Mouse (Mus musculus) midbrain, embryonic 11.5 days (tissue): ENCODE data around the gene Gsta1. TPM values are rescaled to one million over a fixed set of nuclear protein-coding genes. Genes with fewer than 3 reads are reported as not detected.
A peak's percentile ranks its signal among the peaks of the same experiment; 100 is the strongest.
"Not testable (repeated sequence)": the region's sequence is repeated elsewhere in the genome, so short reads cannot be mapped to it uniquely, and the experiment has no call there.

ENCODE experiments used
- ATAC-seq: fragments of 200-750 bp; cut with Nextera tagmentation; 2 replicates; pipeline ENCODE4 v1.8.0; 2017; ENCODE audit warnings: moderate TSS enrichment, moderate library complexity; ENCODE audit not compliant: low FRiP score
- DNase-seq: peaks from one replicate; pipeline ENCODE4 v3.0.0; 2015; ENCODE audit warnings: low spot score; ENCODE audit errors: missing footprints
- H3K27ac ChIP-seq: fragments of 300-500 bp; sonication (generic); 2 replicates; pipeline ENCODE4 v1.5.1; 2014; ENCODE audit warnings: low read depth, low read length
- H3K27me3 ChIP-seq: fragments of 300-500 bp; sonication (generic); 2 replicates; pipeline ENCODE4 v1.6.1; 2014; ENCODE audit warnings: mild to moderate bottlenecking, low read length, moderate library complexity, mixed read lengths; ENCODE audit not compliant: control insufficient read depth, insufficient read depth
- H3K36me3 ChIP-seq: fragments of 300-500 bp; sonication (generic); 2 replicates; pipeline ENCODE4 v1.6.1; 2014; ENCODE audit warnings: mild to moderate bottlenecking, low read length, moderate library complexity, mixed read lengths; ENCODE audit not compliant: control insufficient read depth, insufficient read depth
- H3K4me1 ChIP-seq: fragments of 300-500 bp; sonication (generic); 2 replicates; pipeline ENCODE4 v1.6.1; 2014; ENCODE audit warnings: low read length; ENCODE audit not compliant: control insufficient read depth, insufficient read depth
- H3K4me2 ChIP-seq: fragments of 300-500 bp; sonication (generic); 2 replicates; pipeline ENCODE4 v1.6.1; 2014; ENCODE audit warnings: mild to moderate bottlenecking, moderate library complexity
- H3K4me3 ChIP-seq: fragments of 300-500 bp; sonication (generic); 2 replicates; pipeline ENCODE4 v1.5.1; 2014; ENCODE audit warnings: low read depth, low read length
- H3K9ac ChIP-seq: fragments of 300-500 bp; sonication (generic); 2 replicates; pipeline ENCODE4 v1.6.1; 2014; ENCODE audit warnings: low read length
- H3K9me3 ChIP-seq: fragments of 300-500 bp; sonication (generic); 2 replicates; pipeline ENCODE4 v1.6.1; 2016; ENCODE audit warnings: low read length; ENCODE audit not compliant: control insufficient read depth
- WGBS: fragments of 180-500 bp; shearing (Covaris S2); extraction: QIAGEN DNeasy Blood & Tissue Kit; methylation state at CpG from one replicate; pipeline ENCODE4 v1.1.7; 2014; 5-methylcytosine and 5-hydroxymethylcytosine counted together
- polyA plus RNA-seq: library from polyadenylated mRNA; unstranded; fragments of >200 nt; fragmentation: Nextera tagmentation; extraction: Ambion mirVana; gene quantifications from 2 replicates; pipeline ENCODE4 v1.2.1, GENCODE M21; 2014

Gene Gsta1
- polyA plus RNA-seq: not detected in 2 replicates

DNA sequence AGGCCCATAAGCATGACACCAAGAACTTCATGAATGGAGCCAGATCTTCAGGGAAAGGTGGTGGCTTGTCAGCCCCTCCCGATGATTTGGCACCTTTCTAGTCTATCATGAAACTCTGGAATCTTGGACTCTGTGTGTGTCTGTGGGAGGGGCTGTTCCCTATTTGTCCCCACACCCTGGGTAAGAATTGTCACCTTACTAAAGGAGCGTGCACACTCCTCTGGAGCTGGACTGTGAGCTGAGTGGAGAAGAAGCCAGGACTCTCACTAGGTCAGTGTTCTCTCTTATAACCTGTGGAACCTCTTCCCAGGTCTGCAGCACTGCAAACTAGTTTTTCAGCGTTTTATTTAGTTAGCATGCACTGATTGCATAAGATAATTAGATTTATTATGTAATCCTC is at the start of gene Gsta1:
Gene Gsta1, plus strand, starts transcription at position 196 of the 400 bp plus-strand sequence.
- not testable (repeated sequence) for H3K36me3 ChIP-seq, H3K27me3 ChIP-seq, H3K27ac ChIP-seq, DNase-seq, ATAC-seq, H3K4me1 ChIP-seq, H3K4me3 ChIP-seq, H3K9ac ChIP-seq, H3K4me2 ChIP-seq, H3K9me3 ChIP-seq
- 81% methylated on average over 1 of the region's 3 CpGs for WGBS

DNA sequence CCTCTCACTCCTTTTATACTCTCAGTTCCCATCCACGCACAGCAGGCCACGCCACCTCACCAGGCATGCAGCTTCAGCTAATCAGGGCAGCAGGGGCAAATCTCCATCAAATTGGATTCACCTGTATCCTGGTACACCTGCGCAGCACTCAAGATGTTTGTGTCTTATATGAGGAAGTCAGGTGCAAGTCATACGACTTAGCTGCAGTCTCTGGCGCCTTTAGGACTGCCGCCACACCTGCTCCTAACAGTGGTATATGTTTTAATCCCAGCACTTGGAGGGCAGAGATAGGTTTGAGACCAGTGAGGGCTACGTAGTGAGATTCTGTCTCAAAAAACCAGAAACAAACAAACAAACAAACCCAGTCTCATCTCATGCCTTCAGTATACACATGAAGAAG is 48.0 kb upstream of the Gsta1 start, which contains the start of gene Gsta4:
Gene Gsta4, plus strand, starts transcription at position 301 of the 400 bp plus-strand sequence.
- not testable (repeated sequence) for H3K4me3 ChIP-seq, H3K4me2 ChIP-seq, H3K9me3 ChIP-seq, H3K9ac ChIP-seq, H3K27me3 ChIP-seq, DNase-seq, H3K4me1 ChIP-seq, H3K36me3 ChIP-seq, H3K27ac ChIP-seq, ATAC-seq
- 92% methylated on average over 4 of the region's 7 CpGs for WGBS

DNA sequence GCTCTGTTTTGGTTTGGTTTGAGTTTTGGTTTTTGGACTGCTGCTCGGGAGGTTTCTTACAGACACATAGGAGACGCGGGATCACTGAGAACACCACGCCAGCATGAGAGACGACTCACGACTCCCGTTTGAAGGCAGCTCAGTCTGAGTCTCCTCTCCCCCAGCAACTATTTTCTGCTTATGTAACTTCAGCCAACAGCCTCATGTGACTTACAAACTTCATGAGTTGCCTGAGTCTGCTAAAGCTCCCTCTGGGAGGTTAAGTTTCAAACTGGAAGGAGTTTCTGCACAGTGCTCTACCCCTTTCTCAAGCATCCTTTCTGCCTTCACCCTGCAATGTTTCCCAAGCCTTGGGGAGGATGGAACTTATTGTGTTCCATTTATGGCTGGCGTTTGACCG is 44.8 kb upstream of the Gsta1 start:
- H3K36me3 ChIP-seq: no peaks in the 10 kb centered on the region
- H3K27ac ChIP-seq: no peak overlapping the region
- DNase-seq (no peak), ATAC-seq (no peak)
- H3K4me1 ChIP-seq: peaks cover 4% of the 10 kb centered on the region
- H3K9me3 ChIP-seq: no peaks in the 10 kb centered on the region
- H3K4me3 ChIP-seq: no peak overlapping the region
- H3K27me3 ChIP-seq: peaks cover 3% of the 10 kb centered on the region; the same call in 1 of the 2 replicates
- H3K9ac ChIP-seq: no peak overlapping the region
- no peak overlapping the region for H3K4me2 ChIP-seq
- WGBS: 86% methylated on average over 9 of the region's 9 CpGs

DNA sequence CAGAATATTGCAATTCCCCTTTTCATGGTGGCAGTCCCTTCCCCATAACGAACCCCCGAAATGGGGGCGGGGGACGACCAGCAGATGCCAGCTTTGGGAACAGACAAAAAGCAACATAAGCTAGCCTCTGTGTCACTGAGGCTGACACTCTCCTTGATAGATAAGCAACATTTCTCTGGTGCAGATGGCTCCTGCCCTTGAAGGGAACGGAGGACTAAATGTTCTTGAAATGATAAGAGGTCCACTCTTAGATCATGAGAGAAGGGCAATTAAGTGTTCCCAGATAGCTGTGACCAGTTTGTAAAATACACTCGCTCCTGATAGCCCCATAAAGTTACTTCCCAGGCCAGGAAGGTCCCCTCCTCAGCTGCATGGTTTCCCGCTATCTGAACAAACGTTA is 41.5 kb upstream of the Gsta1 start:
- Histone ChIP-seq H3K27ac (no peak overlapping the region), H3K4me2 (no peak overlapping the region), H3K4me1 (peaks cover 10% of the 10 kb centered on the region)

DNA sequence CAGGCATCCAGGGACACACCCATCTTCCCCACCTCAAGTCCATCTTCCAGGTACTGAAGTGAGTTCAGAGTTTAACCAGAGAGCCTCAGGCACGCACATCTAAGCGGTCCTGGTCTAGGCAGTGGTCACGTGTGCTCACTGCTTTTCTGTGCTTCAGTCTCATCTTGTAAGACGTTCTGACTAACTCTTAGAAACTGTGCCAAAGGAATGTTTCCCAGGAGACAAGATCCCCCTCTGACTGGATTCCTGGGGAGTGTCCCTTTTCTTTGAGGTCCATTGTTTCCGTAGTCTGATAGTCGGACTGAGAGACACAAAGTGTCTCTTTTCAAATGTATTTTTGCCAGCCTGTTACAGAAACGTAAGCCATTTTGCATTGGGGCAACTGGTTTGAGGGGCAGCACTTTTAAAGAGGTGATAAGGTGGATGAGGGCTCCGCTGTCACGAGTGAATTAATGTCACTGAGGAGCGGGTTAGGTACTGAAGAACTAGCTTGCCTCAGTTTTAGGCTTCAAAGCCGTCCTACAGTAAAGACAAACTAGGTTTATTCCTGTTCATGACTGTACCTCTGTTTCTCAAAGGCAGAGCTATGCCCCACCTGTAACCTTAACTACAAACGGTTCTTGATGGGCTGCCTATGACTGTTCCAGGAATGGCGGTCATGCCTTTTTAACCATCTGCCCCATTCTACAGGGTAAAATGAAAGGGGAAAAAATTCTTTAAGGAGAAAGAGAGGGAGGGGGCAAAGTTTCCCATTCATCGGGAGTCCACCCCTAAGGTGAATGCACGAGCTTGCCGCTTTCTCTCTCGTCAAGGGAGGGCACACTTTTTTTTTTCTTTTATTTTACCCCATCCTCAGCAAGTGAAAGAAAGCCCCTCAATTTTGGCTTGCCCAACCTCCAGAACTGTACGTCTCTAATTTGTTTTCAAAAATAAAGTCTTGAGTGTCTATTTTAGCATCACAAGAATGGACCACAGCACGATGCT is 39.5 kb upstream of the Gsta1 start:
- Histone ChIP-seq H3K36me3 (no peaks in the 10 kb centered on the region), H3K27me3 (peaks cover 3% of the 10 kb centered on the region; the same call in 1 of the 2 replicates), H3K4me2 (peak overlapping the region; percentile 62), H3K27ac (no peak overlapping the region), H3K4me1 (peaks cover 10% of the 10 kb centered on the region), H3K4me3 (peak overlapping the region; percentile 32), H3K9ac (peak overlapping the region; percentile 33), H3K9me3 (no peaks in the 10 kb centered on the region)
- WGBS: 2% methylated on average over 19 of the region's 19 CpGs
- ATAC-seq: peak; percentile 34; the same call in 1 of the 2 replicates
- DNase-seq: peak; percentile 89

More for the DNA sequence above, 41.5 kb upstream of the Gsta1 start:
- DNase-seq (no peak), ATAC-seq (no peak)
- WGBS: 88% methylated on average over 8 of the region's 8 CpGs
- Histone ChIP-seq H3K9ac (no peak overlapping the region), H3K27me3 (peaks cover 3% of the 10 kb centered on the region; the same call in 1 of the 2 replicates), H3K4me3 (no peak overlapping the region), H3K9me3 (no peaks in the 10 kb centered on the region), H3K36me3 (no peaks in the 10 kb centered on the region)

DNA sequence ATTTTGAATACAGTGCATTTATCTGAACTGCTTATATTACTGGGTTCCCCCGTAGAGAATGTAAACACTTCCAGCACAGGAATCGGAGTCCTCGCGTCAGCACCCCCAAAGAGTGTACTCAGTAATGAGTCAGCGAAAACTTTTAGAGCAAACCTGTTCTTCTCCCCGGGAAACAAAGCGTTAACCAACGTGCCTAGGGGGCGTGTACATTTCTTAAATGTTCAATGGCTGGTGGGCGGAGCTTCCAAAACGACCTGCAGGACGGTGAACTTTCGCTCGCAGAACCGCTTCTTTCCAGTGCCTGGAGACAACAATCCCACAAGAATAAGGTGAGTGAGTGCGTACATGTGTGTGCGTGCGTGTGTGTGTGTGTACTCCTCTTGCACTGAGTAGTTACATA is 38.7 kb upstream of the Gsta1 start:
- ATAC-seq: peak; percentile 46; the same call in 1 of the 2 replicates
- peak overlapping the region; percentile 33 for H3K9ac ChIP-seq
- H3K27ac ChIP-seq: no peak overlapping the region

DNA sequence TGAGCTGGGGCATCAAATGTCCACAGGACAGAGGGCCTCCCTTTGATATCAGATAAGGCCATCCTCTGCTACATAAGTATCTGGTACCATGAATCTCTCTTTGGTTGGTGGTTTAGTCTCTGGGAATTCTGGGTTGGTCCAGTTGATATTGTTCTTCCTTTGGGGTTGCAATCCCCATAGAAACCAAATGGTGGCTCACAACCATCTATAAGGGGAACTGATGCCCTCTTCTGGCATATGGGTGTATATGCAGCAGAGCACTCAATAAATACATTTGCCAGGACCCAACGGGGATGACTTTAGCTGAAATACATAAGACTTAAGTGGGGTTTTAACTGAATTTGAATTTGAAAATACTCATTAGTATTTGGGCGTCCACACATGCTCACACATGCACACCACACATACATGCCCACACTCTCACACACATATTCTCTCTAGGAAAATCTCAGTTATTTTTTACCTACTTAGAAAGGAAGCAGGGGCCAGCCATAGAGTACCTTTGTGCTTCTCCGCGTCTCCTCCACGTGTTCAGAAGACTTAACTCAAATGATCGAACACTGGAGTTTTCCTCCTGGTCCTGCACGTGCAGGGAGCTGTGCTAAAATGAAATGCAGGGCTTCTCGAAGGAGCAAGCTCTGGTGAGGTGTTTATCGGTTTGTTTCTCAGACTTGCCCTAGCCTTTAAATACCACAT is 36.4 kb upstream of the Gsta1 start:
- Histone ChIP-seq H3K4me2 (no peak overlapping the region), H3K9me3 (no peaks in the 10 kb centered on the region), H3K4me1 (peaks cover 10% of the 10 kb centered on the region), H3K4me3 (no peak overlapping the region), H3K27me3 (peaks cover 3% of the 10 kb centered on the region; the same call in 1 of the 2 replicates), H3K9ac (no peak overlapping the region), H3K36me3 (no peaks in the 10 kb centered on the region), H3K27ac (no peak overlapping the region)
- peak; percentile 47 for ATAC-seq
- 52% methylated on average over 9 of the region's 9 CpGs for WGBS
- DNase-seq: peak; percentile 88

More for the DNA sequence above, 38.7 kb upstream of the Gsta1 start:
- no peaks in the 10 kb centered on the region for H3K36me3 ChIP-seq
- peaks cover 10% of the 10 kb centered on the region for H3K4me1 ChIP-seq
- under 1% methylated on average over 18 of the region's 18 CpGs for WGBS
- peak overlapping the region; percentile 32 for H3K4me3 ChIP-seq
- no peaks in the 10 kb centered on the region for H3K9me3 ChIP-seq
- H3K4me2 ChIP-seq: peak overlapping the region; percentile 62
- peaks cover 3% of the 10 kb centered on the region; the same call in 1 of the 2 replicates for H3K27me3 ChIP-seq
- DNase-seq: peak; percentile 97

DNA sequence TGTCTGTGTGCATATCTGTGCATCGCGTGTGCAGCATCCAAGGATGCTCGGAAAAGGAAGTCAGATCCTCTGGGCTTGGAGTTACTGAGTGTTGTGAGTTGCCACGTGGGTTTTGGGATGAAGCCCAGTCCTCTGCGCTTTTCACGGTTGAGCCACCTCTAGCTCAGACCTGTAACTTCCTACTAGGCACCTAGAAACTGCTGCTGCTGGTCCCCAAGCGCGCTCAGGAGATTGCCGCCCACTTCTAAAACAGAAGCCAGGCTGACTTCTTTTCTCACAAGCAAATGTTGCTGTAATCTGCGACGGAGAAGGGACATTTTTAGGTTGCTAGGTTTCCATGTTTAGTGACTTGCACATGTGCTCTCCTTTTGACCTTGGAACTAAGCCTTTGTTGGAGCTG is 35.4 kb upstream of the Gsta1 start:
- Histone ChIP-seq H3K36me3 (no peaks in the 10 kb centered on the region), H3K9ac (no peak overlapping the region), H3K27ac (no peak overlapping the region), H3K4me1 (peaks cover 10% of the 10 kb centered on the region), H3K27me3 (peaks cover 3% of the 10 kb centered on the region; the same call in 1 of the 2 replicates), H3K4me3 (no peak overlapping the region), H3K9me3 (no peaks in the 10 kb centered on the region), H3K4me2 (no peak overlapping the region)
- WGBS: 80% methylated on average over 11 of the region's 11 CpGs
- ATAC-seq (no peak), DNase-seq (no peak)
